Mouse (Mus musculus) kidney, adult 8-10 months (tissue): ENCODE data around the gene Cuedc1.

ENCODE experiments used
- DNase-seq, 2 experiments: peaks; one replicate each; pipeline ENCODE4 v3.0.0; 2022

The Cuedc1 gene

DNA sequence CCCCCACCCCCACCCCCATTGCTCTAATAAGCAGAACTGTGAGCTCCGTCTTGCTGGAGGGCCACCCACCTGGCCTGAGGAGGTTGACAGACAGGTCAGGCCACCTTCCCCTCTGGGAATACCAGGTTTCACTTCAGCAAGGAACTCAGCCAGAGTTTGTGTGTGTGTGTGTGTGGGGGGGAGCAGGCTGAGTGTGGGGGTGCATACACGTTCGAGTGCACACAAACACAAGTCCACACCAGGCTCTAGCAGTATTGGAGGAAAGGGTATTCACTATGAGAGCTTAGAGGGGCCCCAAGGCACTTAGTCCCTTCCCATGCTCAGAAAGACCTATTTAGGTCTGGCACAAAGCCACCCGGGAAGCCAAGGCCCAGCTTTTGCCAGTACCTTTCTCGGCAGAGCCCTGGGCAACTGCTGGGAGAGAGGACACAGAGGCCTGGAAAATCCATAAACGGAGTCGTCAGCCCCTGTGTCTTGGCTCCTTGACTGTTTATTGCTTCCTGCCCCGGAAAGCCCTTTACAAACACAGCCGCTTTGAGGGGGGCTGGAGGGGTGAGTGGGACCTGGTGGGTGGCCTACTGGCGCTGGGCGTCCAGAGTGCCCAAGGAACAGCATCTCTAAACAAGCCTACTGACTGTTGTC, 50.9 kb downstream of the Cuedc1 start:
- peak; percentile 50 to 52 for DNase-seq

DNA sequence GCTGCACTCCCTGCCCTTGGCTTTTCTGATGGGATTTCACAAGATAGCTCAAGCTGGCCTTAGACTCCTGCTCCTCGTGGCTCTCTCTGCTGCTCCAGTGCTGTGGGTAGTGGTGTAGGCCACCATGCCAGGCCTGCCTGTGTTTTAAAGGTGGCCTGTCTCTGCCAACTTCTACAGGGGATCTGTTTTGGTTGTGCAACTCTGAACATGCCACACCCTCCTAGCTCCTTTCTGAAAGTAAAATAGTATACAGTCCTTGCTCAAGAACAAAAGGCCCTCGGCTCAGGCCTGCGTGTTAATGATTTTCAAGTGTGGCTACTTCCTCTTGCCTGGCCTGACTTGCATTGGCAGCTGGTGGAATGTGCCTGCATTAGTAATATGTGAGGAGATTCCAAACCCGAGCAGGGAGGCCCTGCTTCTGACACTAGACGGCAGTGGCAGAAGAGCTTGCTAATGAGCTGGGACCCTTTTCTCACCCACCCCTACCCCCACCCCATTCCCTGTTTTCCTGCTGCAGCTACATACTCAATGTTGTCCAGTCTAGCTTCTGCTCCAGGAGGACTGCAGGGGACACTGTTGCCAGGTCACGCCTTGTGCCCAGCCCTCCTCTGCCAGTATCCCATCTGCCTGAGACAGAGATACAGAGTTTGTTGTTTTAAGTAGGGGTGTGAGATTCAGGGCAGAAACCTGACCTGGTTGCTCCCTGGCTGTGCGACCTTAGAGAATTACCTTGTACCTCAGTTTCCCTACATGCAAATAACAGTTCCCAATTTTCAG, 53.7 kb downstream of the Cuedc1 start:
- DNase-seq, result peak; percentile 86 to 91

DNA sequence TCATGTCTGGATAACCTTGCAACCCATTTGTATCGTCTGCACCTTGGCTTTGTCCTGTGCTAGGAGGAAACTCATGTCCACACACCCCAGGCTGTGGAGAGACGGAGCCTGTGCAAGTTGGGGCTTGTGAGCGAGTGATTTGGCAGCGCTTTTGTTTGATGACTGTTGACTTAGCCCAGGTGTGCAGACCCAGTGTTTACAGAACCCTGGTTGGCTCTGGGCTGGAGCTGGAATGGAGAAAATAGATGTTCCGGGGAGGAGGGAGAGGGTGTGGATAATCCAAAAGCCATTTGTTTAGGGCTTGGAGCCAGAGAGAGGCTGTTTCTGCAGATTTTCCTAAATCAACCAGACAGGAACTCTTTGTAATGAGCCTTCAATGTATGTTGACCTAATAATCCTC, 56.0 kb downstream of the Cuedc1 start:
- peak in 1 of 2 experiments; percentile 32 for DNase-seq

DNA sequence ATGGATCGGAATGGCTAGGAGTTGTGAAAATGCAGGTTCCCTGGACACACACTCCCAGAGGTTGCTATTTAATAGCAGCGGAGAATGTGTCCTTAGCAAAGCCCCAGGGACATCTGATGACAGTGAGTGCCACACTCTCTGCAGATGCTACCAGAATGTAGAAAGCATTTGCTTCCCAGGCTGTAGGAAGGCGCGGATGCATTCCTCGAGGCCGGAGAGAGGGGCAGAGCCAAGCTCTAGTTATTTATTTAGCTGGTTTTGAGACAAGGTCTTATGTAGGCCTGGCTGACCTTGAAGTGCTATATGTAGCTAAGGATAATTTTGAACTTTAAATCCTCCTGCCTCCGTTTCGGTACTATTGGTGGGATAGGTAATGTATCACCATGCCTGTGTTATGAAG, 56.6 kb downstream of the Cuedc1 start:
- DNase-seq, result no peak

DNA sequence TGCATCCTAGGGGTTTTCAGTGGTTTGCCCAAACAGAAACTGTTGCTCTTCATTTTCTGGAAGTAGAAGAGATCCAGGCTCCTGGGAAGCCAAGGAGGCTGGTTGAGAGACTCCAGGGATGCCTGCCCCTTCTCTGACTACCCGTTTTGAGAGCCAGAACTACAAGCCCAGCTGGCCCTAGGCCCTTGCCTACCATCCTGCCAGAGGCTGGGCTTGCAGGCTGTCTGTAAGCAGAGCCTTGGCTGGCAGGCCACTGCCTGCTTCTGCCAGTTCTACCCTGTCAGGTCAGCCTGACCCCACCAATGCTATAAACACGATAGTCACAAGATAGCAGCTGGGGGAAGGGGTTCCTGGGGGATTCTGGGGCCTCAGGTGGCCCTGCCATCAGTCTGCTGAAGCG, 57.6 kb downstream of the Cuedc1 start:
- peak in 1 of 2 experiments; percentile 48 for DNase-seq

GRCm38 (mm10) chr11:88155998-88156397, 58.1 kb downstream of the Cuedc1 start:
- peak; percentile 44 to 52 for DNase-seq

- no peak for DNase-seq
Observed at GRCm38 (mm10) chr11:88156403-88156802, 58.5 kb downstream of the Cuedc1 start.

DNA sequence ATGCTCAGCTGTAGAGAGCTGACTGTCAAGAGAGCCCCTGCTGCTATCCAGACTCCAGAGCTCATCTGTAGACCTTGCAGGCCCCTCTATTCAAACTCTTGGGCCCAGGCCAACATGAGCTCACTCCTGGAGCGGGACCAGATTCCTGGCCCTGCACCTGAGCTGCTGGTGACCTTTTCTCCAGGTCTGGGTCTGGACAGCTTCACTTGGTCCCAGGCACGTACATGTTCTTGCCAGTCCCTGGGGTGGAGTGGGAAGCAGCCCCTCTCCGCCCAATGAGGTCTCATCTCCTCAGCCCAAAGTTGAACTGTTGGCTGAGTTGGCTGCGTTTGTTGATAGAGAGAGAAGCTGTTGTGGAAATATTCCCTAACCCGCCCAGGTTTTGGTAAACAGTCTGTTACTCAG, 61.0 kb downstream of the Cuedc1 start:
- DNase-seq, result peak; percentile 44 to 54

DNA sequence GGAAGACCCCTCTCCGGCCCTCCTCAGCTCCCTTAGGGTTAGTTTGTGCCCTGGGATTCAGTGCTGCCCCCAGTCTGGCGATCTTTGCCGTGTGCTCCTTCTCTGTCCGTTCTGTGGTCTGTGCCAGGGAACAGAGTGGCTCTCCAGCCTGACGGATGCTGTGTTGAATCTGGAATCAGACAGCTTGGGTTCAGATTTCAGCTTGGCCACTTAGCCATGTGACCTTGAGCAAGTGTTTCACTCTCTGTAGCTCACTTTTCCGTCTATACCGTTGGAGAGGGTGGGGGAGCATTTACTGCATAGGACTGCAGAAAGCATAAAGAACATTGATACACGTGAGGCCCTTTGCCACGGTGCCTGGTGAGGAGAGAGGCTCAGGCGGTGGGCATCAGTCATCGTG, 61.5 kb downstream of the Cuedc1 start:
- no peak for DNase-seq

DNA sequence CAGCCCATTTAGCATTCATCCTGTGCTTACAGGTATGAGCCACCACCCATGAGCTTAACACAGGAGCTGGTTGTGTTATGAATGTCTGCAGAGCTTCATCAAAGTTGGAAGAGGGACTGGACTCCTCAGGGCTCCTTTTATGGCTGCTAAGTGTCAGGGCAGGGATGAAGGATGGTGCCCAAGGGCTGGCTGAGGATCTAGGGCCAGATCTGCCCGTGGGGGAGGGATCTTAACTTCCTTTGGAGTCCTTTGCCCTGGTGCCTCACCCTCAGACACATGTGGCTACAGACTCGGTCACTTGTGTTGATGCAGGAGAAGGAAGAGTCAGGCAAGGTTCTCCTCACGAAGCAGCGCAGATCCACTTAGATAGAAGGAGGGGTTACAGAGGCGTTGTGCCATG, 62.5 kb downstream of the Cuedc1 start:
- no peak for DNase-seq

DNA sequence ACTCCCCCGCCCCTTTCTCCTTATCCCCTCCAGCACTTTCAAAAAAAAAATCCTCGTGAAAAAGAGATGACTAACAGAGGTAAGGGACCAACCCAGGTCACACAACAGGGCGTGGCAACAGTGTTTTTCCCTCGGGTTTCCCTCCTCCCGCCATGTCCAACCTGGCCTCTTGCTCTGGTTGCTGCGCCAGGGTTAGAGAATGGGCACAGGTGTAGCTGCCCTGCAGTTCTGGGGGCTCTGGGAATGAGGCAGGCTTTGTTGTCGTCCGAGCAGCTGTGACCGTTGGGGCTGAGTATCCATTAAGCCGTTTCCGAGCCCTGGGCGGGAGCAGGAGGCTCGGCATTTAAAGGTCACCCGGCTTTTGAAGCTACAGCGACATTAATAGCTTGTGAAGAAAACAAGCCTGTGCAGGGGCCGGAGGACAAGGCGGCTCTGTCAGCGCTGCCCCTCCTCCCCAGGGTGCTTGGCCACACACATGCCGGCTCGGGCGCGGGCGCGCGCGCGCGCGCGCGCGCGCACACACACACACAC, 63.3 kb downstream of the Cuedc1 start:
- peak; percentile 71 to 84 for DNase-seq

GRCm38 (mm10) chr11:88161651-88162362, 63.9 kb downstream of the Cuedc1 start:
- peak; percentile 93 for DNase-seq

- no peak for DNase-seq
Observed at GRCm38 (mm10) chr11:88162740-88163139, 64.9 kb downstream of the Cuedc1 start.

DNA sequence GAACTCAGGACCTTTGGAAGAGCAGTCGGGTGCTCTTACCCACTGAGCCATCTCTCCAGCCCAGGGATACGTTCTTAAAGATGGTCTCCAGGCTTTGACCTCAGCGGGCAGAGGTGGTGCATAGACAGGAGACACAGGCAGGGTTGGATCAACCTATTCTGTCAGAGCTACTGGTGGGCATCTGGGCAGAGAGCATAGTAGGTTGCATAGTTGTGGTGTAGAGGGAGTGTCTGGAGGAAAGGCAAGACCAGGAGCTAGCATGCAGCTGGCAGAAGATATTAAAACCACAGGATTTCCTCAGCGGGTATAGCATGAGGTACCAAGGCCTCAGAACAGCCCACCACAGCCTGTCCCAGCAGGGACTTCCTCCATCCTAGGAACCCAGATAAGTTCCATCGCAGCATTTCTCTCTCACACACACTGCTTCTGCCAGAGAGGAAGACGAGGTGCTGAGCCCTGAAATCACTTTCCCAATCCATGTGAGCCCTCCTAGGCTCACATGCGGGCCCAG, 66.4 kb downstream of the Cuedc1 start:
- no peak for DNase-seq

DNA sequence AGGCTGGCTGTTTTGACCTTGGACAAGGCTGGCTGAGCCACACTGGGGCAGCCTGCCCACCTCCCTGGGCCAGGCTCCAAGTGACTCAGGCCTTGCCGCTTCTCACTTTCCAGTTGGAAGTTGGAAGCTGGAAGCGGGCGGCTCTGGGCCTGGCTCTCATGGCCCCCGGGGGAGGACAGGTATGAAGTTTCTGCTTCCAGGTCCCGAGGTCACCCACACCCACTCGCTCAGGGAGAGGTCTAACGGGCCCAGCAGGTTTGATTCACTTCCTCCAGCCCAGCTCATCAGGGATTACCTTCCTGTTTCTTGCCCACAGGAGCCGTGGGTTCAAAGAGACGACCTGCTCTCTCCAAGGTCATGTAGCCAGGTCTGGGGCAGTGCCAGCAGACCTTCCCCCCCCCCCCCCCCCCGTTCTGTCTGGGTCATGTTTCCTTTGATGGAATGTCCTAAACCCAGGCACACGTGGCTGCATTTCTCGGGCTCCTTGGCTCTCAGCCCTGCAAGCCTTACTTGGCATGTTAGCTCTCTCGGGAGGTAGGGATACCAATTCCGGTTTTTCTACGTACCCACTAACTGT, 67.0 kb downstream of the Cuedc1 start:
- peak; percentile 87 to 90 for DNase-seq

DNA sequence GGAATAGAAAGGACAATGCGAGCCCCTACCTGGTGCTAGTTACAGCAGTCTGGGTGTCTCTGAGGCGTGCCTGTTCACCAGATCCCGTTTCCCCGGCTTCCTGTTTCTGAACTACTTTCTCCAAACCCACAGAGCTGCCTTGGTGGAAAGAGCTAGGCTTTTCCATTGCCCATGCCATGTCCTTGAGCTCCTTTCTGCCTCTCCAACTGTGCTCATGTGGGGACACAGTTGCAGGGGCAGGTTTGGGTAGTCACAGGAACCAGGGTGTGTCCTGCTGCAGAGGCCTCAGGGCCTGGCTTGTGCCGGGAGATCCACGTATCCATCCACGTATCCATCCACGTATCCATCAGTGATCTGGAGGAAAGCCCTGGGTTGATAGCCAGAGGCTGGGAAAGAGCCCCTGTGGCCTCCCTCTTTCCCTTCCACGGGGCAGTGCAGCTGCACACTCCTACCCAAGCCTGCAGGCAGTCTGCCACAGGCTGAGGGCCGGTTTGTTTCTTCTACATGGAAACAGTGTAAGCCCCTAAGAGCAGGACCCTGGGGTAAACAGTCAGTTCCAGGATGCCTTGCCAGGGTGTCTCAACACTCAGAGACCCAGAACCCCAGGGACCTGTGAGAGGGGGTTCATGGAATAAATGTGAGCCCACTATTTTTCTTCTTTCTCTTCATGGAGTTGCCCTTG, 68.0 kb downstream of the Cuedc1 start:
- no peak for DNase-seq

- DNase-seq, result no peak
Observed at GRCm38 (mm10) chr11:88166471-88166870, 68.6 kb downstream of the Cuedc1 start.

DNA sequence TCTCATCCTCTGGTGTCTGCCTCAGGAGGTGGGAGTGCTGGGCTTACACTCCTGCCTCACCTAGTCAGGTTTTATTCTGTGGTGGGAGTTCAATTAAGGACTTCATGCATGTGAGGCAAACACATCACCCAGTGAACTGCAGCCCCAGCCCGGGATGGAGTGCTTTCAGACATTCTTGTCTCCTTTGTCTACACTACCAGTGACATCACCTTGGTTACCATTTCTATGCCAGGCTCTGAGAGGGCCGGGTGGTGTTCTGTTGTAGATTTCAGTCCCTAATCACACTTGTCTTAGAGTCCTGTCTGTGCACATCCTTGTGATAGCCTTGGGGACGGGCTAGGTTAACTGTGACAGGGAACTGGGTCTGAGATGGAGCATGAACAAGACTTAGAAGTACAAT, 70.8 kb downstream of the Cuedc1 start:
- no peak for DNase-seq

DNA sequence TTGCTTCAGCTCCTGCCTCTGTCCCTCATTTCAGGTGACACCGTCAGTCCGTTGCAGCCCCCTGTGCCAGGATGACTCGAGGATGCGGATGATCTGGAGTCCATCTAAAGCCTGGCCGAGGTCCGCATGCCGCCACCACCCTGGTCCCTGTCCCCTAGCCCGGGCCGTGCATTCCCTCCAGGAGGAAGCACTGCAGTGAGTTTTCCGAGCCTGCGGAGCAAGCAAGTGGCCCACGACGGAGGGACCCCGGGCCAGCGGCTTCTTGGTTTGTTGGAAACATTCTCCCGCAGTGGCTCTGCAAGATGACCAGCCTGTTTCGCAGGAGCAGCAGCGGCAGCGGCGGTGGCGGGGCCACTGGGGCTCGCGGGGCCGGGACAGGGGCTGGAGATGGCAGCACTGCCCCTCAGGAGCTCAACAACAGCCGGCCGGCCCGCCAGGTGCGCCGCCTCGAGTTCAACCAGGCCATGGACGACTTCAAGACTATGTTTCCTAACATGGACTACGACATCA, 71.7 kb downstream of the Cuedc1 start:
- no peak for DNase-seq

GRCm38 (mm10) chr11:88170606-88171005, 72.7 kb downstream of the Cuedc1 start:
- no peak for DNase-seq

DNA sequence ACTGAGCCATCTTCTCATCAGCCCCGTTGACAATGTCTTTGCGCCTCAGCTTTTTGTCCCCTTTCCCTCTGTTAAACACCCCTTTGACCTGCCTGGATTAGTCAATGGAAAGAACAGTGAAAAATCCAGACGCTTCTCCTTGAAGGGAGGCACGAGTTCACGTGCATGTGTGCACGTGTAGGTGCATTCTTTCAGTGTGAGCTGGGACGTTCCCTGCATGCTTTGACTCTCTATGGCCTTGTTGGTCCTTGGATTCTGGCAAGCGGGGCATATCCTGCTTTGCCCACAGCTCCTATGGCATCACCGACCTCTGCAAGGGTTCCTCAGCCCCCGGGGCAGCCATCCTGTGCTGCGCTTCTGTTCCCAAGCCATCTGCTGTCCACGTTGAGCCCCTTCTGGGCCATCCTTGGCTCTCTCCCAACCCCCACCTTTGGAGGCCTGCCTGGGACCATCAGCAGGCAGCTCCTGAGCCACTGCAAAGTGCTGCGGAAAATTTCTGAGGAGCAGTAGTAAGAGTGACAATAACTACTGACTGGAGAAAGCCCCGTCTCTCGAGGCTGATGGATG, 74.1 kb downstream of the Cuedc1 start:
- DNase-seq, result no peak
